Mouse (Mus musculus) MEL (cell line): ENCODE data around the gene Eif4g1. TPM values are rescaled to one million over a fixed set of nuclear protein-coding genes. Genes with fewer than 3 reads are reported as not detected.
A peak's percentile ranks its signal among the peaks of the same experiment; 100 is the strongest.

Experiments used
- DNase-seq: peaks from one replicate; pipeline ENCODE4 v3.0.0; 2011; ENCODE audit warnings: low read depth, low spot score
- H3K27ac ChIP-seq: 2 replicates; pipeline ENCODE4 v1.5.1; 2012; ENCODE audit warnings: low read depth, mild to moderate bottlenecking, control low read depth, low read length, moderate library complexity; ENCODE audit not compliant: control insufficient read depth
- H3K27me3 ChIP-seq, 2 experiments: fragments of 150-350 bp in 1 of 2; sonication (generic) in 1 of 2; 2 replicates each; pipeline ENCODE4 v1.6.1; 2012; ENCODE audit warnings: low read length in 2 of 2, mild to moderate bottlenecking in 2 of 2, improper control_type of control experiment in 1 of 2, moderate library complexity in 1 of 2; ENCODE audit not compliant: insufficient read depth in 2 of 2, control insufficient read depth in 1 of 2
- H3K36me3 ChIP-seq, 2 experiments: 2 replicates each; pipeline ENCODE4 v1.6.1; 2012 to 2014; ENCODE audit warnings: low read length in 2 of 2, improper control_type of control experiment in 1 of 2, inconsistent platforms in 1 of 2, mild to moderate bottlenecking in 1 of 2; ENCODE audit not compliant: insufficient read depth in 2 of 2, control insufficient read depth in 1 of 2
- H3K4me1 ChIP-seq, 2 experiments: fragments of 150-350 bp in 1 of 2; sonication (generic) in 1 of 2; 2 replicates each; pipeline ENCODE4 v1.6.1; 2012; ENCODE audit warnings: low read length in 2 of 2, improper control_type of control experiment in 1 of 2, mild to moderate bottlenecking in 1 of 2; ENCODE audit not compliant: insufficient read depth in 2 of 2, control insufficient read depth in 1 of 2
- H3K4me3 ChIP-seq, 2 experiments: fragments of 150-350 bp in 1 of 2; sonication (generic) in 1 of 2; 2 replicates each; pipeline ENCODE4 v1.5.1; 2012; ENCODE audit warnings: low read depth in 2 of 2, low read length in 2 of 2, mild to moderate bottlenecking in 2 of 2, moderate library complexity in 2 of 2, control low read depth in 1 of 2, improper control_type of control experiment in 1 of 2; ENCODE audit not compliant: control insufficient read depth in 1 of 2, insufficient read depth in 1 of 2
- H3K79me2 ChIP-seq: 2 replicates; pipeline ENCODE4 v1.6.1; 2012; ENCODE audit warnings: mild to moderate bottlenecking, low read length, moderate library complexity; ENCODE audit not compliant: control insufficient read depth, poor library complexity, insufficient read depth
- H3K9ac ChIP-seq: 2 replicates; pipeline ENCODE4 v1.6.1; 2012; ENCODE audit warnings: low read depth, mild to moderate bottlenecking, control low read depth, low read length, moderate library complexity; ENCODE audit not compliant: control insufficient read depth, poor library complexity, severe bottlenecking
- H3K9me3 ChIP-seq: fragments of 150-350 bp; sonication (generic); replicated peaks from 2 replicates; pipeline ENCODE4 v1.6.1; 2012; ENCODE audit warnings: mild to moderate bottlenecking, low read length, improper control_type of control experiment, moderate library complexity; ENCODE audit not compliant: insufficient read depth
- CHD2 ChIP-seq: IDR thresholded peaks from 2 replicates; pipeline ENCODE4 v1.6.1; 2011; ENCODE audit warnings: low read length, improper control_type of control experiment
- CTCF ChIP-seq, 3 experiments: IDR thresholded peaks in 2 of 3; conservative IDR thresholded peaks in 1 of 3; 2 replicates each; pipeline ENCODE4 v1.5.1; 2011 to 2012; ENCODE audit warnings: low read length in 3 of 3, low read depth in 2 of 3, mild to moderate bottlenecking in 2 of 3, improper control_type of control experiment in 1 of 3, inconsistent platforms in 1 of 3, mixed read lengths in 1 of 3, moderate library complexity in 1 of 3; ENCODE audit not compliant: control insufficient read depth in 1 of 3, insufficient read depth in 1 of 3, poor library complexity in 1 of 3, severe bottlenecking in 1 of 3
- EP300 ChIP-seq, 2 experiments: IDR thresholded peaks; 2 replicates each; pipeline ENCODE4 v1.6.1; 2011; ENCODE audit warnings: improper control_type of control experiment in 2 of 2, low read length in 2 of 2, low read depth in 1 of 2, mild to moderate bottlenecking in 1 of 2
- ETS1 ChIP-seq: IDR thresholded peaks from 2 replicates; pipeline ENCODE4 v1.6.1; 2012; ENCODE audit warnings: low read depth, mild to moderate bottlenecking, inconsistent platforms, low read length, improper control_type of control experiment, moderate library complexity
- GABPA ChIP-seq: IDR thresholded peaks from 2 replicates; pipeline ENCODE4 v1.6.1; 2012; ENCODE audit warnings: low read depth, mild to moderate bottlenecking, inconsistent platforms, low read length, improper control_type of control experiment, moderate library complexity
- JUND ChIP-seq: IDR thresholded peaks from 2 replicates; pipeline ENCODE4 v1.6.1; 2011; ENCODE audit warnings: low read depth, mild to moderate bottlenecking, improper control_type of control experiment, low read length
- KAT2A ChIP-seq: conservative IDR thresholded peaks from 2 replicates; pipeline ENCODE4 v1.6.1; 2012; ENCODE audit warnings: low read depth, low read length, improper control_type of control experiment, inconsistent platforms
- MAFK ChIP-seq: IDR thresholded peaks from 2 replicates; pipeline ENCODE4 v1.6.1; 2011; ENCODE audit warnings: low read depth, mild to moderate bottlenecking, low read length, improper control_type of control experiment, borderline replicate concordance
- MAZ ChIP-seq: IDR thresholded peaks from 2 replicates; pipeline ENCODE4 v1.6.1; 2012; ENCODE audit warnings: low read depth, mild to moderate bottlenecking, inconsistent platforms, low read length, improper control_type of control experiment
- MEF2A ChIP-seq: IDR thresholded peaks from 2 replicates; pipeline ENCODE4 v1.6.1; 2014; ENCODE audit warnings: low read depth, mild to moderate bottlenecking, inconsistent platforms, low read length, improper control_type of control experiment; ENCODE audit not compliant: poor library complexity, insufficient replicate concordance, severe bottlenecking; ENCODE audit errors: extremely low read depth
- MXI1 ChIP-seq: IDR thresholded peaks from 2 replicates; pipeline ENCODE4 v1.6.1; 2011; ENCODE audit warnings: mild to moderate bottlenecking, low read depth, low read length, improper control_type of control experiment
- MYB ChIP-seq: IDR thresholded peaks from 2 replicates; pipeline ENCODE4 v1.6.1; 2011; ENCODE audit warnings: mild to moderate bottlenecking, low read depth, low read length, improper control_type of control experiment
- MYC ChIP-seq: IDR thresholded peaks from 2 replicates; pipeline ENCODE4 v1.6.1; 2011; ENCODE audit warnings: low read depth, mild to moderate bottlenecking, low read length, improper control_type of control experiment, moderate library complexity
- POLR2AphosphoS2 ChIP-seq: IDR thresholded peaks from 2 replicates; pipeline ENCODE4 v1.6.1; 2011; ENCODE audit warnings: low read length, improper control_type of control experiment
- POLR2AphosphoS5 ChIP-seq: IDR thresholded peaks from 2 replicates; pipeline ENCODE4 v1.6.1; 2012; ENCODE audit warnings: low read depth, borderline replicate concordance, mild to moderate bottlenecking, inconsistent platforms, low read length, moderate library complexity, mixed read lengths
- RCOR1 ChIP-seq: IDR thresholded peaks from 2 replicates; pipeline ENCODE4 v1.6.1; 2012; ENCODE audit warnings: low read depth, mild to moderate bottlenecking, inconsistent platforms, low read length, improper control_type of control experiment
- SIN3A ChIP-seq: IDR thresholded peaks from 2 replicates; pipeline ENCODE4 v1.6.1; 2012; ENCODE audit warnings: low read length, improper control_type of control experiment, inconsistent platforms
- SMC3 ChIP-seq: IDR thresholded peaks from 2 replicates; pipeline ENCODE4 v1.6.1; 2011; ENCODE audit warnings: low read depth, low read length, improper control_type of control experiment
- TCF12 ChIP-seq: IDR thresholded peaks from 2 replicates; pipeline ENCODE4 v1.6.1; 2014; ENCODE audit warnings: low read depth, mild to moderate bottlenecking, inconsistent platforms, low read length, improper control_type of control experiment, moderate library complexity
- USF2 ChIP-seq, 2 experiments: IDR thresholded peaks; 2 replicates each; pipeline ENCODE4 v1.6.1; 2011 to 2012; ENCODE audit warnings: improper control_type of control experiment in 2 of 2, low read length in 2 of 2, borderline replicate concordance in 1 of 2, inconsistent platforms in 1 of 2, low read depth in 1 of 2, mild to moderate bottlenecking in 1 of 2; ENCODE audit not compliant: insufficient read depth in 1 of 2
- ZC3H11A ChIP-seq: IDR thresholded peaks from 2 replicates; pipeline ENCODE4 v1.6.1; 2012; ENCODE audit warnings: low read depth, mild to moderate bottlenecking, inconsistent platforms, low read length, improper control_type of control experiment
- ZMIZ1 ChIP-seq: IDR thresholded peaks from 2 replicates; pipeline ENCODE4 v1.6.1; 2012; ENCODE audit warnings: low read depth, mild to moderate bottlenecking, inconsistent platforms, low read length, improper control_type of control experiment, moderate library complexity
- ZNF384 ChIP-seq: IDR thresholded peaks from 2 replicates; pipeline ENCODE4 v1.6.1; 2012; ENCODE audit warnings: low read depth, mild to moderate bottlenecking, inconsistent platforms, low read length, improper control_type of control experiment
- polyA plus RNA-seq, 2 experiments: library from polyadenylated mRNA; stranded (reverse) in 1 of 2; unstranded in 1 of 2; fragments of >175 nt in 1 of 2; fragments of >200 nt in 1 of 2; gene quantifications; 2 replicates each; pipeline versions ENCODE4 v1.2.1 to v1.2.4; 2012; ENCODE audit warnings: low replicate concordance in 2 of 2, low read depth in 1 of 2; ENCODE audit not compliant: insufficient read length in 2 of 2, insufficient read depth in 1 of 2, missing spikeins in 1 of 2
- total RNA-seq: library from RNA; depleted of rRNA; stranded (reverse); fragments of 300-350 nt; gene quantifications from 2 replicates; pipeline ENCODE4 v1.2.3, GENCODE M21; 2012

Eif4g1 gene
- total and polyA plus RNA-seq, 3 experiments, result 327 to 436 (median 409) TPM

GRCm38 (mm10) chr16:20677974-20678675 lies 10.0 kb downstream of the Eif4g1 start:
- H3K4me1 ChIP-seq, result peaks cover 11 to 35% of the 10 kb centered on the region in 2 experiments
- no peaks in the 10 kb centered on the region for H3K27me3 ChIP-seq
- peaks cover 58% of the 10 kb centered on the region for H3K79me2 ChIP-seq
- peak; percentile 91 for DNase-seq
- no peak overlapping the region for H3K4me3 ChIP-seq
- TF ChIP-seq RCOR1 (no peak), MAZ (no peak), ZMIZ1 (no peak), POLR2AphosphoS5 (no peak), GABPA (0 out of 2 replicates have a peak, but pooled peaks have one; percentile 14), SMC3 (no peak), ETS1 (peak; percentile 39; the same call in 1 of the 2 replicates), MAFK (no peak), SIN3A (peak; percentile 47; the same call in 1 of the 2 replicates), CTCF (IDR thresholded peaks at IDR 0.05 in 2 of 3, conservative IDR thresholded peaks at IDR 0.05 in 1 of 3; ENCODE audit: control insufficient read depth in 1 of 3, insufficient read depth in 1 of 3, low read depth in 2 of 3, low read length in 3 of 3, poor library complexity in 1 of 3, severe bottlenecking in 1 of 3) (no peak), CHD2 (no peak), KAT2A (no peak), POLR2AphosphoS2 (peak; percentile 38; the same call in 1 of the 2 replicates), MYC (no peak), MXI1 (no peak), TCF12 (no peak), JUND (no peak), EP300 (IDR thresholded peaks at IDR 0.05; ENCODE audit: low read depth in 1 of 2, low read length in 2 of 2) (peak in 1 of 2 experiments; percentile 36; a peak in 1 of 4 replicates), MYB (no peak), USF2 (IDR thresholded peaks at IDR 0.05; ENCODE audit: borderline replicate concordance in 1 of 2, insufficient read depth in 1 of 2, low read depth in 1 of 2, low read length in 2 of 2) (no peak), ZC3H11A (no peak), ZNF384 (no peak), MEF2A (no peak)
- H3K36me3 ChIP-seq, result peaks cover 50 to 54% of the 10 kb centered on the region in 2 experiments
- H3K27ac ChIP-seq, result peak overlapping the region; percentile 21; the same call in 1 of the 2 replicates
- 0 out of 2 replicates have a peak overlapping the region, but pooled peaks have one; percentile 17 for H3K9ac ChIP-seq
- H3K9me3 ChIP-seq, result no peaks in the 10 kb centered on the region
